Mouse (Mus musculus) cortical plate, adult 2 months (tissue): ENCODE results near the gene Agbl1.

Experiments used
- CTCF ChIP-seq: fragments of 200-500 bp; IDR thresholded peaks from 2 replicates; pipeline ENCODE4 v1.5.1; 2011; ENCODE audit warnings: mild to moderate bottlenecking, control low read depth, low read length; ENCODE audit not compliant: insufficient read depth; ENCODE audit errors: extremely low read depth
- POLR2A ChIP-seq: fragments of 200-500 bp; IDR thresholded peaks from 2 replicates; pipeline ENCODE4 v1.6.1; 2011; ENCODE audit warnings: mild to moderate bottlenecking, low read length, control low read depth; ENCODE audit not compliant: insufficient read depth; ENCODE audit errors: extremely low read depth

DNA sequence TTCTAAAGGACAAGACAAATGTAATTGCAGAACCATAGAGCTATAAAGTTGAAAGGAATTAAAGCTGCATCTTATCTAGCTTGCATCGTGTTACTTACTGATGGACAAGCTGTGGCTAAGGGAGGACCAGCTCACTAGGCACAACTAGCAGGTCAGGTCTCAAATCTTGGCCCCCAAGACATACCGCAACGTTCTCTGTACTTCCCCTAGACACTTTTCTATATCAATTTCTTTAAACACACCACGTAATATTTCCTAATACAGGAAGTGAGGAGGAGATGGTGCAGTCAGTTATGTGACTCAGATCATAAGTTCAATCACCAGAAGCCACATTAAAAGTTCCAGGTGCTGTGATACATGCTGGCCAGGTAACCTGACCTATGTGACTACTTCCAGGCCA lies 919.1 kb downstream of the Agbl1 start:
- no peak for TF ChIP-seq CTCF
- TF ChIP-seq POLR2A = no peak
